Mouse (Mus musculus): Measurements from ENCODE around the gene 1700030J22Rik. TPM values are rescaled to one million over a fixed set of nuclear protein-coding genes. Genes with fewer than 3 reads are reported as not detected.

Gene 1700030J22Rik
- polyA plus RNA-seq, 1 experiment = 2.0 TPM

Other genes with a start within 250 kb of the 1700030J22Rik start
- 2.1 and 3.2 TPM in 2 replicates for gene Cdyl2, start 246.0 kb downstream of the 1700030J22Rik start, polyA plus RNA-seq (2012; rRNA removed)
- 6.5 and 7.6 TPM in 2 replicates for gene Cmc2, start 57.5 kb downstream of the 1700030J22Rik start, polyA plus RNA-seq (2012; rRNA removed)
- 1.8 and 2.3 TPM in 2 replicates for gene Cenpn, start 57.2 kb downstream of the 1700030J22Rik start, polyA plus RNA-seq (2012; rRNA removed)
- 13.3 and 16.9 TPM in 2 replicates for gene Atmin, start 35.6 kb downstream of the 1700030J22Rik start, polyA plus RNA-seq (2012; rRNA removed)
- 72.6 and 88.8 TPM in 2 replicates for gene Gcsh, start 14.6 kb upstream of the 1700030J22Rik start, polyA plus RNA-seq (2012; rRNA removed)
- 0.04 and 0.15 TPM in 2 replicates for gene Pkd1l2, start 103.5 kb upstream of the 1700030J22Rik start, polyA plus RNA-seq (2012; rRNA removed)
- 0.25 and 0.32 TPM in 2 replicates for gene Bco1, start 116.9 kb upstream of the 1700030J22Rik start, polyA plus RNA-seq (2012; rRNA removed)
- gene Gan, start 179.2 kb upstream of the 1700030J22Rik start, polyA plus RNA-seq (2012; rRNA removed) = 3.2 and 3.5 TPM in 2 replicates

Data from gonadal fat pad, adult 2 months (tissue).